Mouse (Mus musculus) megakaryocyte, adult 5-6 weeks (primary cell): ENCODE data around the gene Mcoln2. TPM values are rescaled to one million over a fixed set of nuclear protein-coding genes. Genes with fewer than 3 reads are reported as not detected.

Source experiments
- ATAC-seq: 2 replicates; pipeline ENCODE4 v1.8.0; 2016; ENCODE audit warnings: mild to moderate bottlenecking, inconsistent platforms; ENCODE audit not compliant: poor library complexity, severe bottlenecking
- total RNA-seq, 2 experiments: library from RNA; stranded (forward) in 1 of 2; stranded (reverse) in 1 of 2; fragments of 153-499, 151-499 nt in 1 of 2; fragments of 221-1000, 200-1000 nt in 1 of 2; gene quantifications; 2 replicates each; pipeline versions ENCODE4 v1.2.3 to v1.2.4; 2015 to 2017

Mcoln2 gene
- total RNA-seq, 2 experiments from 2014 or later: 0.47 to 2.2 TPM

DNA sequence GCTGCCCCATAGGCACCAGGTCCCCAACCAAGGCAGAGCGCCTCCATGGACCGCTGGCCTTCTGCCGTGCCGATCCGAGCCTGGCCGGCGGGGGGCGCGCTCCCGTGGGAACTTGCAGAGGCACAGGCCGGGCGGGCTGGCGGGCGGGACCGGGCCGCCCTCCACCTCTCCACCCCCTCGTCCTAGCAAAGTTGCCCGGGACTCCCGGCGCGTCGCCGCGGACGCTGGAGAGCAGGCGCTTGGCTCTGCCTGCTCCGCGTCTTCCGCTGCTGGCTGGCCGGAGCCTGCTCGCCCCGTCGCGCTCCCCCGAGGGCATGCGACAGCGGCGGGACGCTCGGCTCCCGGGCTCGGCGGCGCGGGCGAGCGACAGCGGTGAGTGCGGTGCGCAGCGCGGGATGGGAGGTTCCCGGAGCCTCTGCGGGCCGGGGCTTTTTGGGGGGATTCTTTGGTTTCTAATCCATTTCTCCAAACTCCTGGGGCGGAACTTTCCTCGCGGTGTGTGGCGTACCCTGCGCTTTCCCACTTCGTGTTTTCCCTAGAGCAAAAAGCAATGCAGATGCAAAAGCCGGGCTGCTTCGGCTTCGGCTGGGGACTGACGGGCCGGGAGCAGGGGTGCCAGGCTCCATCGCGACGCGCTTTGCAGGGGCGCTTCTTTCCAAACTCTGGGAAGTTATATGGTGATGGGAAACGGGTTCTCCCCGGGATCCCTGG, 71.3 kb downstream of the Mcoln2 start, which contains the start of gene Lpar3:
Lpar3 (plus strand) TSS at position 188 of the 711 bp plus-strand sequence.
- ATAC-seq: peak; percentile 60

DNA sequence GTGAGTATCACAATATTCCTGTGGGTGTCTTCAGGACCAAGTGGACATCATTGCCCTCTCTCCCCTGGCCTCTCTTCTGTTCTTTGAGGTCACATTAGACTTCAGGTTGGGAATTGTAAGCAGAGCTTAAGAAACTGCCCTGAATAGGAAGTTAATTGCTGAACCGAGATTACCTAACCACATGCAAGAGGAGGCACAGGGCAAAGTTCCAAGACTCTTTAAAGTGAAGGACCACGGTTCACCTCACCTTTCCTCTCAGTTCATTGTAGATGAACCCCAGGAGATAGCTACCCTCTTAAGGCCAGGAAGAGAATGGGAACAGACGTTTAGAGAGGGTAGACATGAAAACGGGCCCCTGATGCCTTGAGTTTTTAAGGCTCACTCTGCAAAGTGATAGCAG, 74.6 kb downstream of the Mcoln2 start:
- peak; percentile 41 for ATAC-seq

DNA sequence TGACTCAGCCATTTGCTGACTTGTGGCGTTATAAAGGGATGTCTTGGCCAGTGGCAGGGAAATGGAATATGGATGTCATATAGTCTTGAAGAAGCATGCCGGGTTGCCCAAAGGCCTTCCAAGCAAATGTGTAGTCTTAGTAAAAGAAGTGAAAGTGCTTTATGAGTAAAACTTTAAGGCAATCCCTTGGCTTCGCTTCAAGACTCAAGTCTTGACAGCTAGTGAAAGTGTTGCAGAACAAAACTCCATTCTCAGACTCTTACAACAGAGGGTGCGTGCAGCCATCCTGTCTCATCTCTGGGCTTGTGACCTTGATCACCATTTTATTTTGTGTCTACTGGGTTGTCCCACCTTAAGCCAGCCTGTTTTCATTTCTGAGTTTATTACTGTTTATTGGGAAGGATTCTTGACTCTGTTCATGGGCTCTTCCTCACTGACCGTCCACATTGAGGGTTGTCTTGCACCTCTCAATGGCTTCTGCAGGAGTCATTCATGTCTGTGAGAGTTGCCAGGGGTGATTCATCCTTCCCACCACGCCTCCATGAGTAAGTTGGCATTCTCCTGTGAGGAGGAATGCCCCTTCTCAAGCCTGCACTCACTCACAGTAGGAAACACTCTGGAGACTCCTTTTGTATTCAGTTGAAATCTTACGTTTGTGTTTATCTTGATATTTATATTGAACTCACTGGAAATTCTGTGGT, 75.6 kb downstream of the Mcoln2 start:
- peak; percentile 10; the same call in 1 of the 2 replicates for ATAC-seq

DNA sequence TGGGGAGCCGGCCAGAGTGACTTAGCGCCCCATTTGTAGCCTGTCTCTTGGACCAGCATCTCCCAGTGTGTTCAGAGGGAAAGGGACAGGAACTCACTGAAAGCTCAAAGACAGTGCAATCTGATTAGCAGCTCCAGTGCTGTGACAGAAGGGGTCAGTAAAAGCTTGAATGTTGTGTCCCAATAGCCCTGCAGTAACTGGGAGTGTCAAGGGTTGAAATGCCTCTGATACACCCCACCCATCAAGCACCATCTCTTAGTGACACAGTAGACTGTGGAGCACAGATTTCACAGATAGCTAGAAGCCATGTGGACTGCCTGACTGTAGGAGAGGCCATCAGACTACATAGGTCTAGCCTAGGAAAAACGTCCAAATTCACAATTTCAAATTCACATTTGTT, 77.8 kb downstream of the Mcoln2 start:
- ATAC-seq: no peak

DNA sequence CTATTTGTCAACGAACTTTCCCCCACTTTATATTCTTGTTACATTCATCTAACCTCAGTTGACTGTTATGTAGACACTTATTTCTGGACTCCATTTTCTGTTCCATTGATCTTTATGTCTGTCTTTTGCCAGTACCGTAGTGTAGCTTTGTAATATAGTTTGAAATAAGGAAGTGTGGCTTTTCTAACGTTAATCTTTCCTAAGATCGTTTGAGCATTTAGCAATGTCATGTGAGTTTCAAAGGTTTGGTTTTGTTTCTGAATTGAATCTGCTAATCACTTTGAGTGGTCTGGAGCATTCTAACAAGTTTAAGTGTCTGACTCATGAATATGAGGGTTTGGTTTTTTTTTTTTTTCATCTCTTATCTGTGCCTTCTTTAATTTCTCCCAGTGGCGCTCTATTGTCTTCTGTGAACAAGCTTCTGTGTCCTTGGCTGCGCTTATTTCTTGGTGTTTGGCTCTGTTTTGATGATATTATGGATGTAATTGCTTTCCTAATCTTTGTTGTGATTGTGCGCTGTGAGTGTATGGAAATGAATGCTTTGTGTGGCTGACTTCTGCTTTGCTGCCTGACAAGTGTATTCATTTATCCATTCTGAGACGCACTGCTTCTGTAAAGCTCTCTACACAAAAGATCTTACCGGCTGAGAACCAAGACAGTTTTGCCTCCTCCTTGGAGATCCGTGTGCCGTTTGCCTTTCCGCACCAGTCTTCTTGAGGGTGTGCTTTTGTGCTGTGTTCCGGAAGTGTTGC, 79.1 kb downstream of the Mcoln2 start:
- peak; percentile 72 for ATAC-seq

DNA sequence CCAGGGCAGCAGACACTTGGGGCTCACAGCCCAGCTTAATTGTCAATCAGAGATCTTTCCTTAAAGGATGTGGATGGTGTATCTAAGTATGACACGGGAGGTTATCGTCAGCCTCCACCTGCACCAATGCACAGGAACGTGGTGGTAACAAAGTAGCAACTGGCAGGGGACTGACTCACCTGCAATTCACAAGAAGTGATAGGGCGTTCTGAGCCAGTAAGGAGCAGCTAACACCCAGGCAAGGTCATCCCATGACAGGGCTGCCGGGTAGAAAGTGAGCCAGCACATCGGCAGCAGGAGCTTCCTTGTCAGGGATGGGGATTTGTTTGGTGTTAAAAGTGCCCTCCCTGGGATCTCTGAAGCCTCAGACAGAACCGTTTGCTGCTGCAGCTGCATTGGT, 83.1 kb downstream of the Mcoln2 start:
- no peak for ATAC-seq

DNA sequence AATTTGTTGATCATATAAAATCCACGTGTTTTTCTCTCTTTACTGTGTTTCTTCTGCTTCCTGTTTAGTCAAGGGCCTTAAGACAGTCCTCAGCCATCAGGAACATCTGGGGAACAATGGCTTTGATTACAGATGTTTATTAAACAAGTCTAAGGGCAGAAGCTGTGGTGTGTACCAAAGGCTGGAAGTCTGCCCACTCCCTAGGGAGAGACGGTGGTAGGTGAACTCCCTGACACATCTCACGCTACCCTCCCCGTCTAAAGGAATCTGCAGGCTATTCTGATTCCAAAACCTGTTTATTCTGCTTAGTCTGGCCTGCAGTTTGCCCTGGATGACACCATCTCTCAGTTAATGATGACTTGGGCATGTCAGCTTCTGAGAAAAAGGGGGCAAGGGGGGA, 84.1 kb downstream of the Mcoln2 start:
- no peak for ATAC-seq

DNA sequence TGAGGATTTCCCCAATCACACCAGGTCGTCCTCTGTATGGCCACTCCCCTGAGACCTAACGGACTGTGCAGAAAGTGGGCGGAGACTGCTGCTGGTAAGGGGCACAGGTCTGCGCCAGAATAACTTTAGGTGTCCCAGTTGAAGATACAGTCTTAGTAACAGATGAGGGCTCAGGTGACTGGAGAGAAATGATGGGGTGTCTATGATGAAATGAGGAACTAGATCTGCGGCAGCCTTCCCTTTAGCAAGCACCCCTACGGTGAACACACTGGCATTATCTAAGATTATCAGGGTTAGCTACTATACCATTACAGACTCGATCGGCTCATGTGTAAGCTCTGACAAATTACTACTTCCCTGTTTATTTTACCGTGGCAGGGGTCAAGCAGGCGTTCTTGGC, 84.9 kb downstream of the Mcoln2 start:
- peak; percentile 89 for ATAC-seq

DNA sequence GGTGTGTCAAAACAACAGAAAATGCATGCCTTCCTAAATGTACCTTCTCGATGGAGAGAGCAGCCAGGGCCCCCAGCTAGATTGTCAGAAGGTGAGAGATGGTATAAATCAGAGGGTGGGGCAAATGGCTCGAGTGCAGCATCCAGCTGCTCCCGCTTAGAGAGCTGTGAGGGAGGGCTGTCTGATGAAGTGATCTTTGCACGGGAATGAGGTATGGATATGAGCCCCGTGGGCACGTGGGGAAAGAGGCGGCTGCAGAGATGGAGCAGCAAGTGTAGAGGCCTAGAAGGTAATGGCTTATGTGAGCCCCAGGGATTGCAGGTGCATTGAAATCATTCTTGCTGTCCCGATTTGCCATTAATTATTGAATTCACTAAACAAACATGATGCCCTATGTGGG, 86.6 kb downstream of the Mcoln2 start:
- ATAC-seq: no peak

DNA sequence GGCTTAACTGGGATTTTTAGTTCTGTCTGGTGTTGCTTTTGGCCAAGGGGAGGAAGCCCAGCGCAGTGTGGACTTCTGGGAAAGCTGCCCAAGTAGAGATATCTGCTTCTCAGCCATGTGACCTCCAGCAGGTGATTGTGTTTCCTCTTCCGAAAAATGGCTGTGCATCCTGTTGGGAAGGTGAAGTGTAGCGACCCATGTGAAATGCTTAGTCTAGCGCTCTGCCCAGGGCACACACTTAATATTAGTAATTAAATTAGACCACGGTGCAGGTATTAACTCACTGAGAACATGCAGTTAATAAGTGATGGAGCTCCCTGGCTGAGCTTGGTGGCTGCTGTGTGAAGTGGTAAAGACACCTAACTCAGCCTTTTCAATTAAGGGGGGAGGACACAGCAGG, 88.0 kb downstream of the Mcoln2 start:
- ATAC-seq: no peak

DNA sequence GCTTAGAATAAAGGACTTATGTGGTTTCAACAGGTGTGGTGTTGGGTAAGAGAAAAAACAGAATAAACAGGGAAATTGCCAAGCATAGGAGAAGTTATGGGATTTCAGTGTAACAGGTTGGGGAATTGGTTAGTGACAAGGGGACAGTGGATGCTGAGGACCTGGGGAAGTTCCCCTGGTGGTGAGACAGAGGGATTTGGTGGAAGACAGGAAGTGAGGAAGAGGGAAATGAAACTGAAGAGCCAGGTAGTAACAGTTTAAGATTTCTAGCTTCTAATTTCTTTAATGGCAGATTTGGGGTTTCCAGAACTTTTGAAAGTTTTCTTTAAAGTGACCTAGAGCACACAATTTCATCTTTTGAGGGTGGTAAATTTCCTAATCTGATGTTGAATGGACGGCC, 95.0 kb downstream of the Mcoln2 start:
- peak; percentile 68 for ATAC-seq

Other genes starting within 250 kb of the Mcoln2 start
- gene Bcl10, start 227.0 kb upstream of the Mcoln2 start, total RNA-seq (2015): 79.2 and 96.1 TPM in 2 replicates
- gene Bcl10, start 227.0 kb upstream of the Mcoln2 start, total RNA-seq (2017): 69.0 and 80.6 TPM in 2 replicates
- 33.0 and 47.7 TPM in 2 replicates for gene 2410004B18Rik, start 211.8 kb upstream of the Mcoln2 start, total RNA-seq (2015)
- gene 2410004B18Rik, start 211.8 kb upstream of the Mcoln2 start, total RNA-seq (2017): 14.4 and 15.8 TPM in 2 replicates
- gene Syde2, start 162.0 kb upstream of the Mcoln2 start, total RNA-seq (2015): 0.25 and 0.52 TPM in 2 replicates
- 0.44 and 0.53 TPM in 2 replicates for gene Syde2, start 162.0 kb upstream of the Mcoln2 start, total RNA-seq (2017)
- gene Wdr63, start 41.7 kb upstream of the Mcoln2 start, total RNA-seq (2015): not detected in 2 replicates
- not detected in 2 replicates for gene Wdr63, start 41.7 kb upstream of the Mcoln2 start, total RNA-seq (2017)
- gene Mcoln3, start 32.4 kb upstream of the Mcoln2 start, total RNA-seq (2015): not detected in 2 replicates
- 0.07 TPM in 1 of 2 replicates, not detected in the other for gene Mcoln3, start 32.4 kb upstream of the Mcoln2 start, total RNA-seq (2017)
- gene Lpar3, start 71.1 kb downstream of the Mcoln2 start, total RNA-seq (2015): 0.14 TPM in 1 of 2 replicates, not detected in the other
- not detected in 2 replicates for gene Lpar3, start 71.1 kb downstream of the Mcoln2 start, total RNA-seq (2017)